Mouse (Mus musculus) embryonic facial prominence, embryonic 12.5 days (tissue): ENCODE data around the gene Prtg. TPM values are rescaled to one million over a fixed set of nuclear protein-coding genes. Genes with fewer than 3 reads are reported as not detected.

Experiments
- ATAC-seq: fragments of 200-750 bp; cut with Nextera tagmentation; 2 replicates; pipeline ENCODE4 v1.8.0; 2017; ENCODE audit not compliant: insufficient number of reproducible peaks, insufficient read depth, low FRiP score, low TSS enrichment
- H3K27ac ChIP-seq: fragments of 300-500 bp; sonication (generic); 2 replicates; pipeline ENCODE4 v1.5.1; 2016; ENCODE audit warnings: mild to moderate bottlenecking
- H3K27me3 ChIP-seq: fragments of 300-500 bp; sonication (generic); 2 replicates; pipeline ENCODE4 v1.6.1; 2016; ENCODE audit warnings: mild to moderate bottlenecking, moderate library complexity
- H3K36me3 ChIP-seq: fragments of 300-500 bp; sonication (generic); 2 replicates; pipeline ENCODE4 v1.6.1; 2016; ENCODE audit warnings: mild to moderate bottlenecking
- H3K4me1 ChIP-seq: fragments of 300-500 bp; sonication (generic); 2 replicates; pipeline ENCODE4 v1.6.1; 2016
- H3K4me2 ChIP-seq: fragments of 300-500 bp; sonication (generic); replicated peaks from 2 replicates; pipeline ENCODE4 v1.6.1; 2016; ENCODE audit warnings: mild to moderate bottlenecking, moderate library complexity
- H3K4me3 ChIP-seq: fragments of 300-500 bp; sonication (generic); 2 replicates; pipeline ENCODE4 v1.5.1; 2016; ENCODE audit warnings: mild to moderate bottlenecking
- H3K9ac ChIP-seq: fragments of 300-500 bp; sonication (generic); 2 replicates; pipeline ENCODE4 v1.6.1; 2016; ENCODE audit warnings: mild to moderate bottlenecking, moderate library complexity
- H3K9me3 ChIP-seq: fragments of 300-500 bp; sonication (generic); 2 replicates; pipeline ENCODE4 v1.6.1; 2016; ENCODE audit warnings: mild to moderate bottlenecking, moderate library complexity
- WGBS: fragments of 180-500 bp; shearing (Covaris S2); methylation state at CpG from one replicate; pipeline ENCODE4 v1.1.7; 2016; 5-methylcytosine and 5-hydroxymethylcytosine counted together
- polyA plus RNA-seq: library from polyadenylated mRNA; unstranded; fragments of >200 nt; fragmentation: Nextera tagmentation; extraction: Ambion mirVana; gene quantifications from 2 replicates; pipeline ENCODE4 v1.2.1, GENCODE M21; 2016

Gene Prtg
- polyA plus RNA-seq, 1 experiment from 2014 or later: 2.1 TPM

DNA sequence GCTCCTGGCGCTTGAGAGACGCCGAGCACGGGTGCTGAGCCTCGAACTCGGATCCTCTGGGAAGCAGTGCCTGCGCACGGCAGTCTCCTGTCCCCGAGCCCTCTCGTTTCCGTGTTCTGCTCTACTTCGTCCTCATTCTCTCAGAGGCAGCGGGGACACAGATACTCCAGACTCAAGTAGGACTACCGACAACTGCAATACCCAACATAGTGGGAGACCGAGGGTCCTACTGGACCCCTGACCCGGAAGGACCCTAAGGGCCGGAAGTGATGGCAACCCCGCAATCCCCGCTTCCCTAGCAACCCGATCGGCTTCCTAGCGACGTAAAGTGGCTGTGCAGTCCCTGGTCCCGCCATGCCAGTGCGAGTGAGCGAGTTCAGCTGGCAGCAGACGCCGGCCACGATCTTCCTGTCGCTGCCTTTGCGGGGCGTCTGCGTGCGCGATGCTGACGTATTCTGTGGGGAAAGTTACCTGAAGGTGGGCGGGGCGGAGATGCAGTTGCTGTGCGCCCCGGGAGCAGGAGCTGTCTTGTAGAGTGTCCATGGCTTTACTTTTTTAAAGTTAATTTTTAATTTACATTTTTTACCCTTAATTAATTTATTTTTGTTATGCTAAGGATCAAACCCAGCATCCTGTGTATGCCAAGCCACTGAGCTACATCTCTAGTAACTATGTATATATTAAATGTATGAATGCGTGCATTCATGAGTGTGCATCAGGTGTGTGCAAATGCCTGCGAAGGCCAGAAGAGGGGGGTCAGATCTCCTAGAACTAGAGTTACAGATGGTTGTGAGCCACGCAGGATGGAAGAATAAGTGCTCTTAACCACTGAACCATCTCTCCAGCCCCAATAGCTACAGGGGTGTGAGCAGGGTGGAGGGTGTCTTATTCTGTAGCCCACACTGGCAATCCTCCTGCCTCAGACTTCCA is 152.1 kb downstream of the Prtg start, which contains the start of the genes Dyx1c1 and Gm44503:
TSS of gene Dyx1c1 (plus strand) at position 265 of the 930 bp plus-strand sequence.
TSS of gene Gm44503 (plus strand) at position 332 of the 930 bp plus-strand sequence.
- ATAC-seq: peak; percentile 91
- WGBS: 2% methylated on average over 43 of the region's 43 CpGs
- no peak within 1 kb of the TSS for H3K27ac ChIP-seq

DNA sequence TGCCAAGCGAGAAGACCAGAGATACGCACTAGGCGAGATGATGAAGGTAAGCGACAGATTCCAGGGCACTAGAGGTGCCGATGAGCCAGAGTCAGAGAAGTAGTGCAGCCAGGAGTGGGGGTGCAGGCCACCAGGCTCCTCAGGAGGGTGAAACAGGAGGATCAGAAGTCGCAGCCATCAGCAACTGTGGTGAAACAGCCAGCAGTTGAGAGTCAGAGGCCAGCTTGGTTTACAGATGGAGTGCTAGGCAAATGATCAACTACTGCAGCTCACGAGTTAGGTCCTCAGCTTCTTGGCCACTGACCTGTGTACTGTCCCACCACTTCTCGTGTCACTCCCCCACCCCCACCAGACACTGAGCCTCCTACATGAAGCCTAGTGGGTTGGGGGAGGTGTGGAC is 154.7 kb downstream of the Prtg start:
- Histone ChIP-seq H3K4me1 (no peaks in the 10 kb centered on the region), H3K27ac (no peak overlapping the region), H3K4me2 (no peak overlapping the region), H3K36me3 (no peaks in the 10 kb centered on the region), H3K27me3 (no peaks in the 10 kb centered on the region), H3K4me3 (no peak overlapping the region), H3K9ac (no peak overlapping the region), H3K9me3 (no peaks in the 10 kb centered on the region)
- no peak for ATAC-seq
- 70% methylated on average over 8 of the region's 8 CpGs for WGBS

More for the DNA sequence above, 152.1 kb downstream of the Prtg start, which contains the start of the genes Dyx1c1 and Gm44503:
- Histone ChIP-seq H3K9ac (peak within 1 kb of the TSS; percentile 41), H3K4me3 (peak within 1 kb of the TSS; percentile 51), H3K36me3 (no peaks in the 10 kb centered on the region), H3K4me1 (no peaks in the 10 kb centered on the region), H3K27me3 (no peaks in the 10 kb centered on the region), H3K4me2 (peak within 1 kb of the TSS; percentile 59), H3K9me3 (no peaks in the 10 kb centered on the region)

DNA sequence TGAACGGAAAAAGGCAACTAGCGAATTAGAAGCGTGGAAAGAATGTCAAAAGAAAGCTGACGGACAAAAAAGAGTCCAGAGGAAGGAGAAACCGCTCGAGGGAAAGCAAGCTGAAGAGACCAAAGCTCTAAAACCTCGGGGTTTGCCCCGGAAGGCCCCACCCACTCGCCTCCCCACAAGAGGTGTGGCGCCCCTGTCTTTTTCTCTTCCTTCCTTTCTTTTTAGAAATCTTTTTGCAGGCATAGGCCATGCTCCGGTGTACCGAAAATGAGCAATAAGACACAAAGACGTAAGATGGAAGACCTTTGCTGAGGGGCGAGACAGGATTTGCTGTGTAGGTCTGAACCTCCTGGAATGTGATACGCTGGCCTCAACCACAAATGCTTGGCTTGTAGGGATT is 155.3 kb downstream of the Prtg start:
- H3K4me3 ChIP-seq: no peak overlapping the region
- 75% methylated on average over 15 of the region's 15 CpGs for WGBS
- H3K27ac ChIP-seq: no peak overlapping the region
- H3K36me3 ChIP-seq: no peaks in the 10 kb centered on the region
- ATAC-seq: no peak
- no peaks in the 10 kb centered on the region for H3K4me1 ChIP-seq
- no peak overlapping the region for H3K4me2 ChIP-seq
- H3K9me3 ChIP-seq: no peaks in the 10 kb centered on the region
- no peaks in the 10 kb centered on the region for H3K27me3 ChIP-seq
- H3K9ac ChIP-seq: no peak overlapping the region

Other genes with a start within 250 kb of the Prtg start
- gene Nedd4, start 144.5 kb upstream of the Prtg start, polyA plus RNA-seq: 722 and 756 TPM in 2 replicates
- gene Pygo1, start 118.8 kb downstream of the Prtg start, polyA plus RNA-seq: 11.7 TPM in 2 replicates
- gene Dyx1c1, start 151.9 kb downstream of the Prtg start, polyA plus RNA-seq: 1.5 and 1.8 TPM in 2 replicates
- not detected in 2 replicates for gene Gm44503, start 152.0 kb downstream of the Prtg start, polyA plus RNA-seq
- gene Ccpg1os, start 178.5 kb downstream of the Prtg start, polyA plus RNA-seq: 13.6 and 13.8 TPM in 2 replicates
- gene Ccpg1, start 178.6 kb downstream of the Prtg start, polyA plus RNA-seq: 22.3 and 24.9 TPM in 2 replicates
- gene Pigb, start 233.5 kb downstream of the Prtg start, polyA plus RNA-seq: 13.5 and 14.7 TPM in 2 replicates
- gene Rab27a, start 238.0 kb downstream of the Prtg start, polyA plus RNA-seq: 6.8 and 8.9 TPM in 2 replicates